Mouse (Mus musculus): ENCODE results near the gene Rimbp2. TPM values are rescaled to one million over a fixed set of nuclear protein-coding genes. Genes with fewer than 3 reads are reported as not detected.

Gene Rimbp2
- polyA plus RNA-seq, 1 experiment from 2014 or later = 6.8 TPM

GRCm38 (mm10) chr5:128781621-128782020 is 171.7 kb downstream of the Rimbp2 start:
- WGBS = 71% methylated on average over 22 of the region's 22 CpGs
- no peaks in the 10 kb centered on the region for H3K27me3 ChIP-seq (ENCODE audit: control insufficient read depth, insufficient read depth, low read depth, low read length)
- no peak overlapping the region for H3K4me3 ChIP-seq (ENCODE audit: low read depth, low read length)
- H3K36me3 ChIP-seq (ENCODE audit: control insufficient read depth, insufficient read depth, low read length) = peaks cover 9% of the 10 kb centered on the region
- no peaks in the 10 kb centered on the region for H3K4me1 ChIP-seq (ENCODE audit: control insufficient read depth, insufficient read depth, low read length)
- no peaks in the 10 kb centered on the region for H3K9me3 ChIP-seq (replicated peaks; ENCODE audit: control insufficient read depth, low read length, poor library complexity, severe bottlenecking)
- no peak overlapping the region for H3K27ac ChIP-seq (ENCODE audit: low read length)
- no peak overlapping the region for H3K4me2 ChIP-seq (ENCODE audit: low read length)
- no peak overlapping the region for H3K9ac ChIP-seq (ENCODE audit: low read depth, low read length)
- no peak for ATAC-seq

- H3K36me3 ChIP-seq (ENCODE audit: control insufficient read depth, insufficient read depth, low read length) = peaks cover 20% of the 10 kb centered on the region
- H3K27me3 ChIP-seq (ENCODE audit: control insufficient read depth, insufficient read depth, low read depth, low read length) = no peaks in the 10 kb centered on the region
- H3K27ac ChIP-seq (ENCODE audit: low read length) = no peak overlapping the region
- no peaks in the 10 kb centered on the region for H3K4me1 ChIP-seq (ENCODE audit: control insufficient read depth, insufficient read depth, low read length)
- no peaks in the 10 kb centered on the region for H3K9me3 ChIP-seq (replicated peaks; ENCODE audit: control insufficient read depth, low read length, poor library complexity, severe bottlenecking)
- ATAC-seq = no peak
- 66% methylated on average over 2 of the region's 2 CpGs for WGBS
- no peak overlapping the region for H3K4me3 ChIP-seq (ENCODE audit: low read depth, low read length)
- no peak overlapping the region for H3K9ac ChIP-seq (ENCODE audit: low read depth, low read length)
- no peak overlapping the region for H3K4me2 ChIP-seq (ENCODE audit: low read length)
Measured at GRCm38 (mm10) chr5:128776386-128776785, 176.9 kb downstream of the Rimbp2 start.

GRCm38 (mm10) chr5:128769026-128769631 is 184.2 kb downstream of the Rimbp2 start:
- Histone ChIP-seq H3K27ac (ENCODE audit: low read length) (no peak overlapping the region), H3K4me2 (ENCODE audit: low read length) (no peak overlapping the region), H3K4me1 (ENCODE audit: control insufficient read depth, insufficient read depth, low read length) (0 out of 2 replicates have a peak, but pooled peaks cover 2% of the 10 kb centered on the region), H3K36me3 (ENCODE audit: control insufficient read depth, insufficient read depth, low read length) (peaks cover 10% of the 10 kb centered on the region), H3K4me3 (ENCODE audit: low read depth, low read length) (no peak overlapping the region), H3K9ac (ENCODE audit: low read depth, low read length) (no peak overlapping the region), H3K9me3 (replicated peaks; ENCODE audit: control insufficient read depth, low read length, poor library complexity, severe bottlenecking) (no peaks in the 10 kb centered on the region), H3K27me3 (ENCODE audit: control insufficient read depth, insufficient read depth, low read depth, low read length) (no peaks in the 10 kb centered on the region)
- WGBS = 4% methylated on average over 10 of the region's 10 CpGs
- no peak for ATAC-seq

GRCm38 (mm10) chr5:128761118-128761517 is 192.2 kb downstream of the Rimbp2 start:
- Histone ChIP-seq H3K36me3 (ENCODE audit: control insufficient read depth, insufficient read depth, low read length) (peaks cover 7% of the 10 kb centered on the region; the same call in 1 of the 2 replicates), H3K9me3 (replicated peaks; ENCODE audit: control insufficient read depth, low read length, poor library complexity, severe bottlenecking) (no peaks in the 10 kb centered on the region; the same call in 1 of the 2 replicates), H3K9ac (ENCODE audit: low read depth, low read length) (no peak overlapping the region), H3K27ac (ENCODE audit: low read length) (no peak overlapping the region), H3K27me3 (ENCODE audit: control insufficient read depth, insufficient read depth, low read depth, low read length) (no peaks in the 10 kb centered on the region), H3K4me2 (ENCODE audit: low read length) (no peak overlapping the region), H3K4me1 (ENCODE audit: control insufficient read depth, insufficient read depth, low read length) (no peaks in the 10 kb centered on the region), H3K4me3 (ENCODE audit: low read depth, low read length) (no peak overlapping the region)
- 66% methylated on average over 8 of the region's 8 CpGs for WGBS
- no peak for ATAC-seq

GRCm38 (mm10) chr5:128746261-128746660 is 207.0 kb downstream of the Rimbp2 start:
- H3K36me3 ChIP-seq (ENCODE audit: control insufficient read depth, insufficient read depth, low read length) = no peaks in the 10 kb centered on the region
- H3K4me3 ChIP-seq (ENCODE audit: low read depth, low read length) = no peak overlapping the region
- ATAC-seq = no peak
- H3K9ac ChIP-seq (ENCODE audit: low read depth, low read length) = no peak overlapping the region
- no peak overlapping the region for H3K4me2 ChIP-seq (ENCODE audit: low read length)
- no peaks in the 10 kb centered on the region for H3K9me3 ChIP-seq (replicated peaks; ENCODE audit: control insufficient read depth, low read length, poor library complexity, severe bottlenecking)
- no peaks in the 10 kb centered on the region for H3K4me1 ChIP-seq (ENCODE audit: control insufficient read depth, insufficient read depth, low read length)
- H3K27me3 ChIP-seq (ENCODE audit: control insufficient read depth, insufficient read depth, low read depth, low read length) = no peaks in the 10 kb centered on the region
- WGBS = 81% methylated on average over 8 of the region's 8 CpGs
- H3K27ac ChIP-seq (ENCODE audit: low read length) = no peak overlapping the region

GRCm38 (mm10) chr5:128745206-128745605 is 208.1 kb downstream of the Rimbp2 start:
- no peaks in the 10 kb centered on the region for H3K36me3 ChIP-seq (ENCODE audit: control insufficient read depth, insufficient read depth, low read length)
- H3K4me2 ChIP-seq (ENCODE audit: low read length) = no peak overlapping the region
- H3K4me1 ChIP-seq (ENCODE audit: control insufficient read depth, insufficient read depth, low read length) = no peaks in the 10 kb centered on the region
- 86% methylated on average over 9 of the region's 9 CpGs for WGBS
- no peak overlapping the region for H3K4me3 ChIP-seq (ENCODE audit: low read depth, low read length)
- no peaks in the 10 kb centered on the region; the same call in 1 of the 2 replicates for H3K27me3 ChIP-seq (ENCODE audit: control insufficient read depth, insufficient read depth, low read depth, low read length)
- no peak overlapping the region for H3K9ac ChIP-seq (ENCODE audit: low read depth, low read length)
- H3K27ac ChIP-seq (ENCODE audit: low read length) = no peak overlapping the region
- no peak for ATAC-seq
- no peaks in the 10 kb centered on the region for H3K9me3 ChIP-seq (replicated peaks; ENCODE audit: control insufficient read depth, low read length, poor library complexity, severe bottlenecking)

- ATAC-seq = no peak
- H3K9me3 ChIP-seq (replicated peaks; ENCODE audit: control insufficient read depth, low read length, poor library complexity, severe bottlenecking) = no peaks in the 10 kb centered on the region
- no peak overlapping the region for H3K27ac ChIP-seq (ENCODE audit: low read length)
- H3K4me1 ChIP-seq (ENCODE audit: control insufficient read depth, insufficient read depth, low read length) = peaks cover 5% of the 10 kb centered on the region; the same call in 1 of the 2 replicates
- no peaks in the 10 kb centered on the region for H3K36me3 ChIP-seq (ENCODE audit: control insufficient read depth, insufficient read depth, low read length)
- WGBS = 94% methylated on average over 6 of the region's 6 CpGs
- H3K4me2 ChIP-seq (ENCODE audit: low read length) = no peak overlapping the region
- no peak overlapping the region for H3K4me3 ChIP-seq (ENCODE audit: low read depth, low read length)
- no peak overlapping the region for H3K9ac ChIP-seq (ENCODE audit: low read depth, low read length)
- no peaks in the 10 kb centered on the region; the same call in 1 of the 2 replicates for H3K27me3 ChIP-seq (ENCODE audit: control insufficient read depth, insufficient read depth, low read depth, low read length)
Measured at GRCm38 (mm10) chr5:128744351-128744750, 208.9 kb downstream of the Rimbp2 start.

- Histone ChIP-seq H3K4me2 (ENCODE audit: low read length) (peak overlapping the region; percentile 50), H3K4me3 (ENCODE audit: low read depth, low read length) (peak overlapping the region; percentile 16), H3K9ac (ENCODE audit: low read depth, low read length) (no peak overlapping the region), H3K9me3 (replicated peaks; ENCODE audit: control insufficient read depth, low read length, poor library complexity, severe bottlenecking) (no peaks in the 10 kb centered on the region), H3K36me3 (ENCODE audit: control insufficient read depth, insufficient read depth, low read length) (no peaks in the 10 kb centered on the region), H3K4me1 (ENCODE audit: control insufficient read depth, insufficient read depth, low read length) (peaks cover 9% of the 10 kb centered on the region), H3K27me3 (ENCODE audit: control insufficient read depth, insufficient read depth, low read depth, low read length) (no peaks in the 10 kb centered on the region; the same call in 1 of the 2 replicates), H3K27ac (ENCODE audit: low read length) (no peak overlapping the region)
- WGBS = 18% methylated on average over 8 of the region's 8 CpGs
- no peak for ATAC-seq
Measured at GRCm38 (mm10) chr5:128739838-128740171, 213.5 kb downstream of the Rimbp2 start.

- no peaks in the 10 kb centered on the region for H3K36me3 ChIP-seq (ENCODE audit: control insufficient read depth, insufficient read depth, low read length)
- peak overlapping the region; percentile 16 for H3K4me3 ChIP-seq (ENCODE audit: low read depth, low read length)
- ATAC-seq = peak; percentile 71; the same call in 1 of the 2 replicates
- H3K9ac ChIP-seq (ENCODE audit: low read depth, low read length) = no peak overlapping the region
- no peak overlapping the region for H3K27ac ChIP-seq (ENCODE audit: low read length)
- H3K4me2 ChIP-seq (ENCODE audit: low read length) = peak overlapping the region; percentile 50
- no peaks in the 10 kb centered on the region; the same call in 1 of the 2 replicates for H3K27me3 ChIP-seq (ENCODE audit: control insufficient read depth, insufficient read depth, low read depth, low read length)
- no peaks in the 10 kb centered on the region for H3K9me3 ChIP-seq (replicated peaks; ENCODE audit: control insufficient read depth, low read length, poor library complexity, severe bottlenecking)
- WGBS = 15% methylated on average over 16 of the region's 17 CpGs
- H3K4me1 ChIP-seq (ENCODE audit: control insufficient read depth, insufficient read depth, low read length) = peaks cover 9% of the 10 kb centered on the region
Measured at GRCm38 (mm10) chr5:128739168-128739837, 214.0 kb downstream of the Rimbp2 start.
